Mouse (Mus musculus) layer of hippocampus, adult 2 months (tissue): ENCODE results near the gene Anks1b. TPM values are rescaled to one million over a fixed set of nuclear protein-coding genes. Genes with fewer than 3 reads are reported as not detected.
A peak's percentile ranks its signal among the peaks of the same experiment; 100 is the strongest.

ENCODE experiments used
- DNase-seq, 2 experiments: peaks; one replicate each; pipeline ENCODE4 v3.0.0; 2022; ENCODE audit warnings: low spot score in 2 of 2
- H3K27ac ChIP-seq: fragments of 200-600 bp; 2 replicates; pipeline ENCODE4 v1.8.1; 2022
- H3K4me3 ChIP-seq: fragments of 200-600 bp; 2 replicates; pipeline ENCODE4 v1.8.1; 2022; ENCODE audit warnings: mild to moderate bottlenecking
- CTCF ChIP-seq: fragments of 200-600 bp; conservative IDR thresholded peaks from 2 replicates; pipeline ENCODE4 v1.8.1; 2022; ENCODE audit warnings: antibody characterized with exemption, mild to moderate bottlenecking, moderate library complexity
- total RNA-seq, 2 experiments: library from RNA; stranded (reverse); gene quantifications; 2 replicates each; pipeline ENCODE4 v1.2.3; 2021

The Anks1b gene
- total RNA-seq, 2 experiments from 2014 or later: 540 to 541 TPM

- TF ChIP-seq CTCF: no peak
These were observed 1126.6 kb downstream of the Anks1b start for GRCm38 (mm10) chr10:90999899-91000298.

GRCm38 (mm10) chr10:91001421-91001820 is 1128.1 kb downstream of the Anks1b start:
- peak overlapping the region; percentile 86 for H3K27ac ChIP-seq
- peak; percentile 21 to 41 for DNase-seq

More at GRCm38 (mm10) chr10:90999899-91000298, 1126.6 kb downstream of the Anks1b start:
- DNase-seq: peak; percentile 38 to 41
- Histone ChIP-seq H3K4me3 (peak overlapping the region; percentile 36), H3K27ac (peak overlapping the region; percentile 86)

GRCm38 (mm10) chr10:91005858-91006538 is 1132.7 kb downstream of the Anks1b start:
- Histone ChIP-seq H3K27ac (no peak overlapping the region), H3K4me3 (no peak overlapping the region)
- no peak for TF ChIP-seq CTCF
- no peak for DNase-seq

More at GRCm38 (mm10) chr10:91001421-91001820, 1128.1 kb downstream of the Anks1b start:
- H3K4me3 ChIP-seq: peak overlapping the region; percentile 36
- TF ChIP-seq CTCF: no peak

Other genes with a start within 250 kb of the Anks1b start
- gene Scyl2, start 187.2 kb upstream of the Anks1b start, total RNA-seq: 10 to 100 TPM; 25.2 to 28.4 TPM
- gene Actr6, start 141.2 kb upstream of the Anks1b start, total RNA-seq: 10 to 100 TPM; 24.8 to 25.5 TPM
- gene Uhrf1bp1l, start 128.5 kb upstream of the Anks1b start, total RNA-seq: 10 to 100 TPM; 72.6 to 81.6 TPM